Mouse (Mus musculus) myocyte (in vitro differentiated cells): ENCODE data around the gene Rpl37. TPM values are rescaled to one million over a fixed set of nuclear protein-coding genes. Genes with fewer than 3 reads are reported as not detected.

ENCODE experiments used
- H3K27me3 ChIP-seq: one replicate; pipeline ENCODE4 v1.6.1; 2011; ENCODE audit not compliant: control insufficient read depth, insufficient read depth, insufficient read length
- H3K36me3 ChIP-seq: one replicate; pipeline ENCODE4 v1.6.1; 2011; ENCODE audit not compliant: control insufficient read depth, insufficient read depth
- H3K4me2 ChIP-seq: one replicate; pipeline ENCODE4 v1.6.1; 2011; ENCODE audit warnings: low read depth, control low read depth
- H3K4me3 ChIP-seq: one replicate; pipeline ENCODE4 v1.5.1; 2011; ENCODE audit warnings: mild to moderate bottlenecking, control low read depth, moderate library complexity
- H3K79me2 ChIP-seq: one replicate; pipeline ENCODE4 v1.6.1; 2011; ENCODE audit not compliant: control insufficient read depth, insufficient read depth
- H3ac ChIP-seq: one replicate; pipeline ENCODE4 v1.6.1; 2011; ENCODE audit not compliant: control insufficient read depth, insufficient read length
- CEBPB ChIP-seq: IDR thresholded peaks from 2 replicates; pipeline ENCODE4 v1.6.1; 2011; ENCODE audit warnings: mild to moderate bottlenecking, moderate library complexity; ENCODE audit not compliant: poor library complexity, insufficient read depth, severe bottlenecking
- E2F4 ChIP-seq: IDR thresholded peaks from one replicate; pipeline ENCODE4 v1.6.1; 2011; ENCODE audit warnings: mild to moderate bottlenecking, control low read depth, moderate library complexity; ENCODE audit not compliant: insufficient read depth
- MAX ChIP-seq: IDR thresholded peaks from one replicate; pipeline ENCODE4 v1.6.1; 2011; ENCODE audit warnings: low read depth, mild to moderate bottlenecking, control low read depth
- MYOD1 ChIP-seq, 3 experiments: IDR thresholded peaks; one replicate each; pipeline ENCODE4 v1.6.1; 2011; ENCODE audit warnings: control low read depth in 2 of 3, low read depth in 2 of 3, mild to moderate bottlenecking in 2 of 3, moderate library complexity in 1 of 3; ENCODE audit not compliant: insufficient read length in 2 of 3, control insufficient read depth in 1 of 3
- MYOG ChIP-seq, 3 experiments: IDR thresholded peaks; one replicate each; pipeline ENCODE4 v1.6.1; 2011; ENCODE audit warnings: control low read depth in 2 of 3, low read depth in 2 of 3, mild to moderate bottlenecking in 2 of 3; ENCODE audit not compliant: insufficient read length in 2 of 3, control insufficient read depth in 1 of 3, insufficient read depth in 1 of 3
- POLR2A ChIP-seq: IDR thresholded peaks from one replicate; pipeline ENCODE4 v1.6.1; 2011; ENCODE audit warnings: low read depth, mild to moderate bottlenecking, control low read depth, moderate library complexity; ENCODE audit not compliant: insufficient read length
- POLR2AphosphoS2 ChIP-seq: IDR thresholded peaks from one replicate; pipeline ENCODE4 v1.6.1; 2011; ENCODE audit warnings: low read depth, control low read depth; ENCODE audit not compliant: insufficient read length
- REST ChIP-seq: IDR thresholded peaks from one replicate; pipeline ENCODE4 v1.6.1; 2011; ENCODE audit warnings: mild to moderate bottlenecking, control low read depth, moderate library complexity; ENCODE audit not compliant: insufficient read depth, insufficient read length
- SRF ChIP-seq: IDR thresholded peaks from one replicate; pipeline ENCODE4 v1.6.1; 2011; ENCODE audit warnings: low read depth; ENCODE audit not compliant: control insufficient read depth, insufficient read length
- TCF12 ChIP-seq: IDR thresholded peaks from one replicate; pipeline ENCODE4 v1.6.1; 2011; ENCODE audit warnings: mild to moderate bottlenecking, control low read depth; ENCODE audit not compliant: poor library complexity, insufficient read depth, severe bottlenecking
- TCF3 ChIP-seq: IDR thresholded peaks from one replicate; pipeline ENCODE4 v1.6.1; 2011; ENCODE audit warnings: low read depth, control low read depth; ENCODE audit not compliant: insufficient read length
- USF1 ChIP-seq: IDR thresholded peaks from one replicate; pipeline ENCODE4 v1.6.1; 2011; ENCODE audit warnings: low read depth, mild to moderate bottlenecking, control low read depth, moderate library complexity
- polyA plus RNA-seq: library from polyadenylated mRNA; unstranded; fragments of >200 nt; fragmentation: generic; extraction: Trizol; gene quantifications from one replicate; pipeline ENCODE4 v1.2.1, GENCODE M21; 2012; ENCODE audit warnings: missing spikeins

Gene Rpl37
- polyA plus RNA-seq, 1 experiment: 3,306 TPM

DNA sequence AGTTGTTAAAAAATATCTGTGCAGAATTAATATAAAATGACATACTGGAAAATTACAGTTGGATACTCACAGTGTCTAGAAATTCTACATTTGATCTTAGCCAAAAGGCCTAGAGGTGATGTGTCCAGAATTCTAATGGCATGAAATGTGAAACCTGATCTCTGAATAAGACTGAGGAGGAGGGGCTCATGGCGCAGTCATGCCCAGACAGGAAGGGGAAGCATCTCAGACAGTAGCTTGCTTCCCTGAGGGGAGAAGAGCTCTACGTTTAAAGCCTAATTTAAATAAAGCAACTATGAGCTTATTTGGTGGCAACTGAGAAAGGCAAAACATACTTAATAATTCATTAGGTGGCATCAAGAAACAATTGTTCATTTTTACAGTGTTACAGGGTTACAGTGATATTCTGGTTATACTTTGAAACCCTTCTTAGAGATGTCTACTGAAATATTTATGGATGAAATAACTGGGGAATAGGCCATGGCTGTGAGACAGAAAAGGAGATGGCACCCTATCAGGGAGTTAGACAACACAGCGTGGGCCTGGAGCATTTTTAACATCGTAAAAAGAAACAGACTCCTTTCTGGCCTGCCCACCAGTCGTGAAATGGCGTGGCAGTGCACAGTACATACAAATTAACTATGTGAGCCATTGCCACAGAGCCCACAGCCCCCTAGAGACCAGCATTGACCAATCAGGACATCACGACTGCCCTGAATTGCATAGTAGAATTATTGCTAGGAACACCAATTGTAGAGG lies 27.4 kb upstream of the Rpl37 start:
- TF ChIP-seq USF1 (no peak), TCF3 (no peak), CEBPB (no peak), REST (no peak), POLR2AphosphoS2 (no peak), MYOG (IDR thresholded peaks at IDR 0.05; ENCODE audit: control insufficient read depth in 1 of 3, insufficient read depth in 1 of 3, insufficient read length in 2 of 3, low read depth in 2 of 3) (no peak), POLR2A (no peak), MYOD1 (IDR thresholded peaks at IDR 0.05; ENCODE audit: control insufficient read depth in 1 of 3, insufficient read length in 2 of 3, low read depth in 2 of 3) (no peak), TCF12 (no peak), E2F4 (no peak), MAX (no peak), SRF (no peak)
- no peak overlapping the region for H3ac ChIP-seq
- no peak overlapping the region for H3K4me3 ChIP-seq
- no peaks in the 10 kb centered on the region for H3K79me2 ChIP-seq
- H3K27me3 ChIP-seq: no peaks in the 10 kb centered on the region
- no peak overlapping the region for H3K4me2 ChIP-seq
- no peaks in the 10 kb centered on the region for H3K36me3 ChIP-seq

DNA sequence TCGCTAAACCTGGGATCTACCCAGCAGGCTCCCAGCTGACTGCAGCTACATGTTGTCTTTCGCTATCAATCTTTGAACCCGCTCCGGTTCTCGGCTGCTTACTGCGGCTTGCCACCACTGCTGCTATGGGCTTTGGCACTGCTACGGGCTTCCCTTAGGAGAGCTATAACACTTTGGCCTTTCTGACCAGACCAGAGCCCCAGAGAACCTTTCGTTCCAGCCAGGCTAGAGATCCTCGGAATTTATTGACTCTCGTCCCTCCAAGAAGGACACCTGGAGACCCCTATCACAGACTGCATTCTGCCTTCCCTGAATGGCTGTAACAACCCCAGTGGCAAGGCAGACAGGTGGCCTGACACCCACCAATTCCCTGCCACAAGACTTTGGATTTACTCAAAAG lies 26.3 kb upstream of the Rpl37 start:
- Histone ChIP-seq H3K4me3 (no peak overlapping the region), H3K79me2 (no peaks in the 10 kb centered on the region), H3K4me2 (no peak overlapping the region), H3K36me3 (no peaks in the 10 kb centered on the region), H3ac (no peak overlapping the region), H3K27me3 (no peaks in the 10 kb centered on the region)
- TF ChIP-seq E2F4 (no peak), MYOG (IDR thresholded peaks at IDR 0.05; ENCODE audit: control insufficient read depth in 1 of 3, insufficient read depth in 1 of 3, insufficient read length in 2 of 3, low read depth in 2 of 3) (no peak), CEBPB (no peak), USF1 (no peak), TCF12 (no peak), MYOD1 (IDR thresholded peaks at IDR 0.05; ENCODE audit: control insufficient read depth in 1 of 3, insufficient read length in 2 of 3, low read depth in 2 of 3) (no peak), REST (no peak), SRF (no peak), POLR2A (no peak), POLR2AphosphoS2 (no peak), MAX (no peak), TCF3 (no peak)

DNA sequence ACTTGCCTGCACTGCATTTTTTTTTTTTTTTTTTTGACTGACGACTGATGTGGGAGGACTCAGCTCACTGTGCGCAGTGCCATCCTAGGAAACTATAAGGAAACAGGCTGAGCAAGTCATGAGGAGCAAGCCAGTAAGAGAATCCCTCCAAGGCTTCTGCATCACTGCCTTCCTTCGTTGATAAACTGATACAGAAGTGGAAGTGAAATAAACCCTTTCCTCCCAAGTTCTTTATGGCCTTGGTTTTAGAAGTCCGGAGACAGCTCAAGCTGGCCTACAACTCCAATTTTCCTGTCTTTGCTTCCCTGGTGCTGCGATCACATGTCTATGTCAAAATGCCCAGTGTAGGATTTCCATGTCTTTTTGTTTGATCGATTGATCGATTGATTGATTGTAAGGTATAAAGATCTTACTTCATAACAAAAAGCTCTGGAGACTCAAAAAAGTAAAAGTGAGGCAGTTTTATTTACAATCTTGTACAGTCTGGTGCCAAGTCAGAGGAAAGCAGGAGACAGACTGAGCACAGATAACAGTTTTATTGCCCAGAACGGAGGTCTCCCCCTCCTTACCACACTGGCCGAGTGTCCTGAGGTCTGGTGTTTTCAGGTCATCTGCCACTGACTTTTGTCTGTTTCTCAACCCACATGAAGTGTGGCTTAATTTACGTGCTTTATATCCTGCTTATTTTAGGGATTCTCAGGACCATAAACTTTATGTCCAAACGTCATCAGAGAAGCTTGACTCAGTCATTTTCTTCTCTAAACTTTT lies 20.7 kb upstream of the Rpl37 start:
- H3K79me2 ChIP-seq: no peaks in the 10 kb centered on the region

DNA sequence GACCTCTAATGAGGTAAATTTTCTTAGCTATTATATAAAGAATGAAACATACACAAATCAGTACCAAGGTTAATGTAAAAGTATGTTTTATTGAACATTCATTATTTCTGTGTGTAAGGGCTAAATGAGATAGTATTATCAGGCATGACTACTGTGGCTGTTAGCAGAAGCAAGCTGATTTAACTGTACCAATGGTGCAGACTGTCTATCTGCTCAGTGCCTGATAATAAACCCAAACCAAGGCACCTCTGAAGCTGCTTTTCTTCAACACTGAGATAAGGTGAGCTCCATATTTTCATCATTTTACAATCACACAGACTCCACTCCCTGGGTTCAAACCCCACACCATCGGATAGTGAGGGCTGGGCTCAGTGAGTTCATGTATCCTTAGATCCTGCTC lies 19.1 kb upstream of the Rpl37 start:
- Histone ChIP-seq H3K4me3 (no peak overlapping the region), H3K4me2 (no peak overlapping the region), H3K27me3 (no peaks in the 10 kb centered on the region), H3K79me2 (no peaks in the 10 kb centered on the region), H3K36me3 (peaks cover 8% of the 10 kb centered on the region), H3ac (no peak overlapping the region)
- TF ChIP-seq REST (no peak), MAX (no peak), USF1 (no peak), TCF3 (no peak), CEBPB (no peak), E2F4 (no peak), POLR2A (no peak), POLR2AphosphoS2 (no peak), TCF12 (no peak), SRF (no peak), MYOG (IDR thresholded peaks at IDR 0.05; ENCODE audit: control insufficient read depth in 1 of 3, insufficient read depth in 1 of 3, insufficient read length in 2 of 3, low read depth in 2 of 3) (no peak), MYOD1 (IDR thresholded peaks at IDR 0.05; ENCODE audit: control insufficient read depth in 1 of 3, insufficient read length in 2 of 3, low read depth in 2 of 3) (no peak)

More for the DNA sequence above, 20.7 kb upstream of the Rpl37 start:
- Histone ChIP-seq H3K4me3 (no peak overlapping the region), H3K36me3 (peaks cover 8% of the 10 kb centered on the region), H3K27me3 (no peaks in the 10 kb centered on the region), H3K4me2 (no peak overlapping the region), H3ac (no peak overlapping the region)
- no peak for TF ChIP-seq SRF
- TF ChIP-seq MYOD1 (IDR thresholded peaks at IDR 0.05; ENCODE audit: control insufficient read depth in 1 of 3, insufficient read length in 2 of 3, low read depth in 2 of 3): no peak
- no peak for TF ChIP-seq TCF3
- no peak for TF ChIP-seq MAX
- TF ChIP-seq USF1: no peak
- TF ChIP-seq POLR2AphosphoS2: no peak
- TF ChIP-seq E2F4: no peak
- TF ChIP-seq TCF12: no peak
- no peak for TF ChIP-seq POLR2A
- TF ChIP-seq CEBPB: no peak
- no peak for TF ChIP-seq MYOG (IDR thresholded peaks at IDR 0.05; ENCODE audit: control insufficient read depth in 1 of 3, insufficient read depth in 1 of 3, insufficient read length in 2 of 3, low read depth in 2 of 3)
- no peak for TF ChIP-seq REST
